In the genomic region with DNA sequence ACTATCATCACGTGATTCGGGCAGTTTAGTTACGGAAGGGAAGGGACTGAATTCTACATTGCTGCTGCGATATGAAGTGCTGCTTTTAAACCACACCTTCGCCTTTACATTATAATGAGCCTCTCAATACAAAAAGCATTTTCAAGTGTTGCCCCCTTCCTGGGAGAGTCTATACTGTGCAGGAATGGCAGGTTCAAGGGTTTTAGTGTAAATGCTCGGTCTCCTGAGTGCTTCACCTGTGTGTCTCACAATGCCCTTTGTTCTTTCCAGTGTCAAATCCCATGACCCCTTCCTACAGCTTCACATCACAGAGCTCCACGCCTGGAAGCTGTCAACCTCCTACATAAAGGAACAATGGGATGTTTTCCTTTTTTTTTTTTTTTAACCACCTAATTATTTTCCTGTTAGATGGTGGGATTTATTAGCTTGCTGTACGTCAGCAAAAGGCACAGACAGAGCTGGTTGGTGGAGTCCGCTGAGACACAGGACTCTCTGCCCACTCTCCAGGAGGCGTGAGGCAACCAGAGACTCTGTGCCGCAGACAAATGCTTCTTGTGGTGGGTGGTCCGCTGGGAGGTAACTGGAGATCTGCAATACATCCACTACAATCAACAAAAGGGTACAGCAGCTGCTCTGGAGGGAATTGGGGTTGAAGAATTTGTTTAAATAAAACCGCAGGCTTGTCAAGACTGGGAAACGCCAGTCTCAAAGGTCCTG, we compare ENCODE assay signal across 14 mouse cellular contexts.
DNase-seq lines count a peak whose midpoint lies in the region; ATAC-seq and TF ChIP-seq lines count a peak whose summit lies in the region.
"Had no signal": no experiment of that assay in that cellular context is flagged by ENCODE, and none has a peak within 500 bp of the region (broad histone marks: within the 10 kb centered on the region; RNA-seq: fewer than 3 reads in every experiment).

No protein-coding gene starts in this region.

- H3K9me3 ChIP-seq in forebrain, embryonic 14.5 days (replicated peaks; ENCODE audit: control insufficient read depth, low read length): no peaks in the 10 kb centered on the region
- no peaks in the 10 kb centered on the region for H3K9me3 ChIP-seq in forebrain, postnatal 0 days (ENCODE audit: low read length)
- H3K9me3 ChIP-seq in neural tube, embryonic 15.5 days (replicated peaks): no peaks in the 10 kb centered on the region
- no peaks in the 10 kb centered on the region for H3K9me3 ChIP-seq in limb, embryonic 10.5 days (replicated peaks)

- H3K27ac ChIP-seq in forebrain, embryonic 14.5 days (ENCODE audit: low read depth, low read length): no peak overlapping the region
- no peak overlapping the region for H3K27ac ChIP-seq in forebrain, postnatal 0 days (ENCODE audit: low read depth, low read length)
- no peak overlapping the region for H3K27ac ChIP-seq in neural tube, embryonic 15.5 days (replicated peaks)
- 0 out of 2 replicates have a peak overlapping the region, but pooled peaks have one; percentile 14 for H3K27ac ChIP-seq in limb, embryonic 10.5 days

- ATAC-seq in forebrain, embryonic 14.5 days: no peak
- ATAC-seq in forebrain, postnatal 0 days: no peak
- no peak for ATAC-seq in neural tube, embryonic 15.5 days (ENCODE audit: low FRiP score)

- DNase-seq in forebrain, embryonic 14.5 days (ENCODE audit: low spot score): peak; percentile 13
- DNase-seq in forebrain, postnatal 0 days: no peak
- DNase-seq in neural tube, embryonic 10.5 days (ENCODE audit: extremely low spot score, low spot score): peak; percentile 32
- DNase-seq in limb, embryonic 10.5 days (ENCODE audit: low spot score): peak; percentile 33
- DNase-seq in yolk sac, embryonic 10.5 days (ENCODE audit: low spot score): peak; percentile 7
- no peak for DNase-seq in frontal cortex, postnatal 10 days (ENCODE audit: low spot score in 2 of 2)
- DNase-seq in left cerebral cortex, adult 9 months (ENCODE audit: low spot score in 2 of 2): no peak
- DNase-seq: cerebellum, adult 11 months; heart, adult 18-20 months; heart, postnatal 10 days; kidney, adult 11 months; thymus, postnatal 36 days had no signal

- H3K4me3 ChIP-seq in forebrain, embryonic 14.5 days (ENCODE audit: low read depth, low read length): no peak overlapping the region
- no peak overlapping the region for H3K4me3 ChIP-seq in forebrain, postnatal 0 days (ENCODE audit: low read depth, low read length)
- H3K4me3 ChIP-seq in neural tube, embryonic 15.5 days (replicated peaks): no peak overlapping the region
- H3K4me3 ChIP-seq in limb, embryonic 10.5 days: no peak overlapping the region
- H3K4me3 ChIP-seq: megakaryocyte, embryonic 14.5 days had no signal

- H3K9ac ChIP-seq in forebrain, embryonic 14.5 days (ENCODE audit: low read length): no peak overlapping the region
- H3K9ac ChIP-seq in forebrain, postnatal 0 days: no peak overlapping the region
- no peak overlapping the region for H3K9ac ChIP-seq in neural tube, embryonic 15.5 days (replicated peaks)

- WGBS in forebrain, embryonic 14.5 days: 50% methylated on average over 14 of the region's 14 CpGs
- WGBS in forebrain, postnatal 0 days: 43% methylated on average over 14 of the region's 14 CpGs
- 31% methylated on average over 14 of the region's 14 CpGs for WGBS in neural tube, embryonic 15.5 days
- 50% methylated on average over 14 of the region's 14 CpGs for WGBS in limb, embryonic 10.5 days

- H3K27me3 ChIP-seq in forebrain, embryonic 14.5 days (replicated peaks; ENCODE audit: control insufficient read depth, insufficient read depth, low read length): 0 out of 2 replicates have a peak, but pooled peaks cover 1% of the 10 kb centered on the region
- no peaks in the 10 kb centered on the region for H3K27me3 ChIP-seq in forebrain, postnatal 0 days (ENCODE audit: insufficient read depth, low read length)
- no peaks in the 10 kb centered on the region for H3K27me3 ChIP-seq in neural tube, embryonic 15.5 days (replicated peaks)
- H3K27me3 ChIP-seq in limb, embryonic 10.5 days (ENCODE audit: low read depth, poor library complexity, severe bottlenecking): no peaks in the 10 kb centered on the region
- H3K27me3 ChIP-seq: megakaryocyte, embryonic 14.5 days had no signal

- H3K36me3 ChIP-seq in forebrain, embryonic 14.5 days (ENCODE audit: control insufficient read depth, insufficient read depth, low read length): no peaks in the 10 kb centered on the region
- H3K36me3 ChIP-seq in forebrain, postnatal 0 days (ENCODE audit: insufficient read depth): no peaks in the 10 kb centered on the region
- no peaks in the 10 kb centered on the region for H3K36me3 ChIP-seq in neural tube, embryonic 15.5 days
- no peaks in the 10 kb centered on the region for H3K36me3 ChIP-seq in limb, embryonic 10.5 days

- no peak overlapping the region for H3K4me2 ChIP-seq in forebrain, embryonic 14.5 days (ENCODE audit: low read length)
- H3K4me2 ChIP-seq in forebrain, postnatal 0 days (ENCODE audit: low read depth): no peak overlapping the region
- no peak overlapping the region for H3K4me2 ChIP-seq in neural tube, embryonic 15.5 days

- no peaks in the 10 kb centered on the region for H3K4me1 ChIP-seq in forebrain, embryonic 14.5 days (ENCODE audit: control insufficient read depth, insufficient read depth, low read length)
- no peaks in the 10 kb centered on the region for H3K4me1 ChIP-seq in forebrain, postnatal 0 days (ENCODE audit: insufficient read depth)
- peaks cover 8% of the 10 kb centered on the region; the same call in 1 of the 2 replicates for H3K4me1 ChIP-seq in neural tube, embryonic 15.5 days
- H3K4me1 ChIP-seq in limb, embryonic 10.5 days: peaks cover 8% of the 10 kb centered on the region
- H3K4me1 ChIP-seq: megakaryocyte, embryonic 14.5 days had no signal

- no peak for TF ChIP-seq CTCF in forebrain, postnatal 0 days (IDR thresholded peaks at IDR 0.05; ENCODE audit: low read depth)

Comparison
In these comparisons a context has a peak if more than half of its experiments do, and no peak if none do; other contexts are left out.
1. DNase-seq: peak in forebrain, embryonic 14.5 days (single experiment), neural tube, embryonic 10.5 days (single experiment), limb, embryonic 10.5 days (single experiment) and yolk sac, embryonic 10.5 days (single experiment); none in forebrain, postnatal 0 days (single experiment), frontal cortex, postnatal 10 days (0 of 2) and left cerebral cortex, adult 9 months (0 of 2).